Mouse (Mus musculus): ENCODE measurements at regions not wholly inside any gene's neighbourhood (a gene's known extent, or its start where the extent isn't known, plus 50 kb on each side); places are given as distances from the start of the nearest gene placed in this dataset. TPM values are rescaled to one million over a fixed set of nuclear protein-coding genes. Genes with fewer than 3 reads are reported as not detected.

MicroRNAs encoded in the stretch of these regions (microRNA counts, 519-probe panel; counts per million panel counts)
- microRNA mmu-miR-682 = 1,313 counts per million, percentile 11 among the panel's probes with 10 or more counts

Small RNA genes in the stretch of these regions (microRNA-seq; reads per million reads assigned to microRNA genes)
- not detected for gene Mir682
